Mouse (Mus musculus): ENCODE results near the gene Pde10a. TPM values are rescaled to one million over a fixed set of nuclear protein-coding genes. Genes with fewer than 3 reads are reported as not detected.

The Pde10a gene
- polyA plus RNA-seq (2015; fragmentation: Nextera tagmentation; extraction: Ambion mirVana) = 0.88 and 1.7 TPM in 2 replicates

GRCm38 (mm10) chr17:8525225-8525721 lies at the start of gene Pde10a:
Gene Pde10a, plus strand, starts transcription at chr17:8525372.
- WGBS = 3% methylated on average over 22 of the region's 22 CpGs
- Histone ChIP-seq H3K9ac (ENCODE audit: low read length) (peak within 1 kb of the TSS; percentile 57), H3K9me3 (ENCODE audit: control insufficient read depth, low read length) (no peaks in the 10 kb centered on the region), H3K27me3 (ENCODE audit: control insufficient read depth, insufficient read depth, low read depth, low read length) (peaks cover 43% of the 10 kb centered on the region), H3K36me3 (ENCODE audit: control insufficient read depth, insufficient read depth, low read length) (no peaks in the 10 kb centered on the region), H3K4me3 (ENCODE audit: low read length) (peak within 1 kb of the TSS; percentile 56), H3K4me1 (replicated peaks; ENCODE audit: control insufficient read depth, insufficient read depth, low read length) (peaks cover 17% of the 10 kb centered on the region), H3K4me2 (ENCODE audit: low read depth, low read length) (peak within 1 kb of the TSS; percentile 96), H3K27ac (ENCODE audit: low read length) (no peak within 1 kb of the TSS)
- ATAC-seq (ENCODE audit: low read depth) = no peak; the same call in none of the 2 replicates

DNA sequence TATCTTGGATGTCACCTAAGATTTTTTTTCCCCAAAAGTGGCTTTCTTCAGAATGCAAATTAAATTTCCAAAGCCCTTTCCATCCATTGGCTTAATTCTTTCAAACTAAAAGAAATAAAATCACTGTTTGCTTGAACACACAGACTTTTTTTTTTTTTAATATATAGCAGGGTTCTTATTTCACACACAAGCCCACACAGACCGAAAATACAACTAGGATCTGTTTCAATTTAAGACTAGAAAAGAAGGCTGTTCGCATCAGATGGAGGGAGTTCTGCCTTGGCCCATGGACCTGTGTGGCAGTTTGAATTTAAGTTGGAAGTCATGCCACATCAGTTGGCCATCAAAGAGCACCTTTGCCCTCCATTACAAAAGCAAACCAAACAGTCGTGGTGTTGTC lies 46.6 kb upstream of the Pde10a start:
- Histone ChIP-seq H3K36me3 (ENCODE audit: control insufficient read depth, insufficient read depth, low read length) (no peaks in the 10 kb centered on the region), H3K4me1 (replicated peaks; ENCODE audit: control insufficient read depth, insufficient read depth, low read length) (no peaks in the 10 kb centered on the region), H3K4me3 (ENCODE audit: low read length) (no peak overlapping the region), H3K9me3 (ENCODE audit: control insufficient read depth, low read length) (no peaks in the 10 kb centered on the region), H3K27ac (ENCODE audit: low read length) (no peak overlapping the region), H3K9ac (ENCODE audit: low read length) (no peak overlapping the region), H3K27me3 (ENCODE audit: control insufficient read depth, insufficient read depth, low read depth, low read length) (no peaks in the 10 kb centered on the region), H3K4me2 (ENCODE audit: low read depth, low read length) (no peak overlapping the region)
- no peak for ATAC-seq (ENCODE audit: low read depth)
- 71% methylated on average over 3 of the region's 3 CpGs for WGBS

DNA sequence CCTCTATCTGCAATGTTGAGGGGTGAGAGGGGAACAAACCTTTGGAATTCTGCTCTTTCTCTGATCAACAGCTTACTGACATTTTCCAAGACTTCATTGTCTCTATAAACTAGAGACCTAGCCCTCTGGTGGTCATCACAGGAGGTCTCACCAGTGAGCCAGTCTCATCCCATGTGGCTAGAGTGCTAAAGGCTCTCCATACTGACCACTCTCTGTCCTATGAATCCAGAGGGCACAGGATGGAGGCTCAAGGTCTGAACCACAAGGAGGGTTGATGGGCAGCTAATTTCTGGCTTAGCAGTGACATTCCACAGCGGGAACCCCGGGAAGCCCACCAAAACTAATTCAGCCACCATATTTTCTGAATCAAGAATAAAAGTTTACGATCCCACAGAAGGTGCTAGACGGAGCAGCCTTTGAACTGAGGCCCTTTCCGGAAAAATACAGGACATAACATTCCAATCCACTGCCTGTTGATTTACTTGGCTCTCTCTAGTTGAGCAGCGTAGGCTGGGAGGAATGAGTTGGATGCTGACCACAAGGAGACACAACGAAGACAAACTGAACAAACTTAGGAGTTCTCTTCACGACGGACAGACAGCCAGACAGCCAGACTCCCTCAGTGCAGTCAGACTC lies 45.6 kb upstream of the Pde10a start:
- WGBS = 74% methylated on average over 9 of the region's 9 CpGs

DNA sequence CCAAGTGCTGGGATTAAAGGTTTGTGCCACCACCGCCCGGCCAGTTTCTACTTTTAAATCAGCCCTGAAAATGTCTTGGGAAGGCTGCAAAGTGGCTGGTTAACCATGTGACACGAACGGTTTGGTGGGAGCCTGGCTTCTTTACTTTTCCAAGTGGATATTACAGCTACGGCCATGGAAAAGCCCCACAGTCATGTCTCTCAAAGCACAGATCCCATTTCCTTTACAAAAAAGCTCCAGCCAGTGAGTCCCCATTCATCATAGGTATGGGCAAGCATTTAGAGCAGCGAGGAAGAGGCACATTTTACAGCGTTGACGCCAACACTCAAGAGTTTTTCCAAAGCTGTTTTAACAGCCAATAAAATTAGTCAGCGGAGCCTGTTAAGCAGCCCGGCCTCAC lies 43.4 kb upstream of the Pde10a start:
- H3K4me1 ChIP-seq (replicated peaks; ENCODE audit: control insufficient read depth, insufficient read depth, low read length) = no peaks in the 10 kb centered on the region
- H3K36me3 ChIP-seq (ENCODE audit: control insufficient read depth, insufficient read depth, low read length) = no peaks in the 10 kb centered on the region
- WGBS = 67% methylated on average over 10 of the region's 10 CpGs
- no peak overlapping the region for H3K4me3 ChIP-seq (ENCODE audit: low read length)
- no peaks in the 10 kb centered on the region for H3K27me3 ChIP-seq (ENCODE audit: control insufficient read depth, insufficient read depth, low read depth, low read length)
- H3K9me3 ChIP-seq (ENCODE audit: control insufficient read depth, low read length) = no peaks in the 10 kb centered on the region
- ATAC-seq (ENCODE audit: low read depth) = no peak
- no peak overlapping the region for H3K4me2 ChIP-seq (ENCODE audit: low read depth, low read length)
- no peak overlapping the region for H3K27ac ChIP-seq (ENCODE audit: low read length)
- no peak overlapping the region for H3K9ac ChIP-seq (ENCODE audit: low read length)

More for the DNA sequence above, 45.6 kb upstream of the Pde10a start:
- Histone ChIP-seq H3K27me3 (ENCODE audit: control insufficient read depth, insufficient read depth, low read depth, low read length) (no peaks in the 10 kb centered on the region), H3K4me2 (ENCODE audit: low read depth, low read length) (no peak overlapping the region), H3K4me1 (replicated peaks; ENCODE audit: control insufficient read depth, insufficient read depth, low read length) (no peaks in the 10 kb centered on the region), H3K27ac (ENCODE audit: low read length) (no peak overlapping the region), H3K9me3 (ENCODE audit: control insufficient read depth, low read length) (no peaks in the 10 kb centered on the region), H3K4me3 (ENCODE audit: low read length) (no peak overlapping the region), H3K36me3 (ENCODE audit: control insufficient read depth, insufficient read depth, low read length) (no peaks in the 10 kb centered on the region), H3K9ac (ENCODE audit: low read length) (no peak overlapping the region)
- ATAC-seq (ENCODE audit: low read depth) = no peak

GRCm38 (mm10) chr17:8482876-8483275 lies 42.3 kb upstream of the Pde10a start:
- H3K4me3 ChIP-seq (ENCODE audit: low read length) = no peak overlapping the region
- no peaks in the 10 kb centered on the region for H3K4me1 ChIP-seq (replicated peaks; ENCODE audit: control insufficient read depth, insufficient read depth, low read length)
- no peak overlapping the region for H3K4me2 ChIP-seq (ENCODE audit: low read depth, low read length)
- H3K9me3 ChIP-seq (ENCODE audit: control insufficient read depth, low read length) = no peaks in the 10 kb centered on the region
- H3K9ac ChIP-seq (ENCODE audit: low read length) = no peak overlapping the region
- no peaks in the 10 kb centered on the region for H3K36me3 ChIP-seq (ENCODE audit: control insufficient read depth, insufficient read depth, low read length)
- WGBS = 77% methylated on average over 7 of the region's 7 CpGs
- no peaks in the 10 kb centered on the region for H3K27me3 ChIP-seq (ENCODE audit: control insufficient read depth, insufficient read depth, low read depth, low read length)
- ATAC-seq (ENCODE audit: low read depth) = no peak
- no peak overlapping the region for H3K27ac ChIP-seq (ENCODE audit: low read length)

- no peak for ATAC-seq (ENCODE audit: low read depth)
These were observed 40.9 kb upstream of the Pde10a start for GRCm38 (mm10) chr17:8484246-8484645.

GRCm38 (mm10) chr17:8485146-8485545 lies 40.0 kb upstream of the Pde10a start:
- ATAC-seq (ENCODE audit: low read depth) = no peak
- Histone ChIP-seq H3K4me3 (ENCODE audit: low read length) (no peak overlapping the region), H3K27ac (ENCODE audit: low read length) (no peak overlapping the region), H3K4me1 (replicated peaks; ENCODE audit: control insufficient read depth, insufficient read depth, low read length) (no peaks in the 10 kb centered on the region), H3K4me2 (ENCODE audit: low read depth, low read length) (no peak overlapping the region), H3K9ac (ENCODE audit: low read length) (no peak overlapping the region), H3K27me3 (ENCODE audit: control insufficient read depth, insufficient read depth, low read depth, low read length) (no peaks in the 10 kb centered on the region), H3K9me3 (ENCODE audit: control insufficient read depth, low read length) (no peaks in the 10 kb centered on the region), H3K36me3 (ENCODE audit: control insufficient read depth, insufficient read depth, low read length) (no peaks in the 10 kb centered on the region)

More at GRCm38 (mm10) chr17:8484246-8484645, 40.9 kb upstream of the Pde10a start:
- Histone ChIP-seq H3K27me3 (ENCODE audit: control insufficient read depth, insufficient read depth, low read depth, low read length) (no peaks in the 10 kb centered on the region), H3K4me2 (ENCODE audit: low read depth, low read length) (no peak overlapping the region), H3K4me1 (replicated peaks; ENCODE audit: control insufficient read depth, insufficient read depth, low read length) (no peaks in the 10 kb centered on the region), H3K36me3 (ENCODE audit: control insufficient read depth, insufficient read depth, low read length) (no peaks in the 10 kb centered on the region), H3K4me3 (ENCODE audit: low read length) (no peak overlapping the region), H3K9ac (ENCODE audit: low read length) (no peak overlapping the region), H3K27ac (ENCODE audit: low read length) (no peak overlapping the region), H3K9me3 (ENCODE audit: control insufficient read depth, low read length) (no peaks in the 10 kb centered on the region)
- 42% methylated on average over 3 of the region's 3 CpGs for WGBS

GRCm38 (mm10) chr17:8487824-8488223 lies 37.3 kb upstream of the Pde10a start:
- no peak overlapping the region for H3K4me3 ChIP-seq (ENCODE audit: low read length)
- peak; percentile 66 for ATAC-seq (ENCODE audit: low read depth)

GRCm38 (mm10) chr17:8490971-8491370 lies 34.2 kb upstream of the Pde10a start:
- Histone ChIP-seq H3K4me2 (ENCODE audit: low read depth, low read length) (no peak overlapping the region), H3K27ac (ENCODE audit: low read length) (no peak overlapping the region), H3K4me3 (ENCODE audit: low read length) (no peak overlapping the region), H3K36me3 (ENCODE audit: control insufficient read depth, insufficient read depth, low read length) (no peaks in the 10 kb centered on the region), H3K9me3 (ENCODE audit: control insufficient read depth, low read length) (no peaks in the 10 kb centered on the region), H3K9ac (ENCODE audit: low read length) (no peak overlapping the region), H3K27me3 (ENCODE audit: control insufficient read depth, insufficient read depth, low read depth, low read length) (no peaks in the 10 kb centered on the region), H3K4me1 (replicated peaks; ENCODE audit: control insufficient read depth, insufficient read depth, low read length) (no peaks in the 10 kb centered on the region)
- no peak for ATAC-seq (ENCODE audit: low read depth)
- 83% methylated on average over 5 of the region's 5 CpGs for WGBS

More at GRCm38 (mm10) chr17:8487824-8488223, 37.3 kb upstream of the Pde10a start:
- Histone ChIP-seq H3K9me3 (ENCODE audit: control insufficient read depth, low read length) (no peaks in the 10 kb centered on the region), H3K36me3 (ENCODE audit: control insufficient read depth, insufficient read depth, low read length) (no peaks in the 10 kb centered on the region), H3K27me3 (ENCODE audit: control insufficient read depth, insufficient read depth, low read depth, low read length) (no peaks in the 10 kb centered on the region), H3K4me2 (ENCODE audit: low read depth, low read length) (0 out of 2 replicates have a peak overlapping the region, but pooled peaks have one; percentile 9), H3K27ac (ENCODE audit: low read length) (no peak overlapping the region), H3K4me1 (replicated peaks; ENCODE audit: control insufficient read depth, insufficient read depth, low read length) (no peaks in the 10 kb centered on the region), H3K9ac (ENCODE audit: low read length) (no peak overlapping the region)
- 35% methylated on average over 12 of the region's 12 CpGs for WGBS

Data from lung, embryonic 16.5 days (tissue).